In genomic region chr9:120852572-120852971, GRCm38 (mm10) we compare ENCODE assay signal across 9 mouse cellular contexts.
DNase-seq lines count a peak whose midpoint lies in the region; ATAC-seq lines count a peak whose summit lies in the region.
"Had no signal": no experiment of that assay in that cellular context is flagged by ENCODE, and none has a peak within 500 bp of the region (broad histone marks: within the 10 kb centered on the region; RNA-seq: fewer than 3 reads in every experiment).

No protein-coding gene starts in this region.

- no peaks in the 10 kb centered on the region for H3K36me3 ChIP-seq in hindbrain, embryonic 10.5 days
- H3K36me3 ChIP-seq in hindbrain, embryonic 11.5 days (ENCODE audit: control insufficient read depth, insufficient read depth, low read length), result no peaks in the 10 kb centered on the region
- H3K36me3 ChIP-seq: embryonic facial prominence, embryonic 12.5 days had no signal

- peak overlapping the region; percentile 67 for H3K27ac ChIP-seq in hindbrain, embryonic 10.5 days
- H3K27ac ChIP-seq in hindbrain, embryonic 11.5 days (ENCODE audit: low read depth, low read length), result no peak overlapping the region
- H3K27ac ChIP-seq: embryonic facial prominence, embryonic 12.5 days had no signal

- peaks cover 26% of the 10 kb centered on the region for H3K4me1 ChIP-seq in hindbrain, embryonic 10.5 days (replicated peaks)
- no peaks in the 10 kb centered on the region for H3K4me1 ChIP-seq in hindbrain, embryonic 11.5 days (replicated peaks; ENCODE audit: control insufficient read depth, insufficient read depth, low read length)

- H3K4me3 ChIP-seq in hindbrain, embryonic 10.5 days, result no peak overlapping the region
- no peak overlapping the region for H3K4me3 ChIP-seq in hindbrain, embryonic 11.5 days (ENCODE audit: low read depth, low read length)
- H3K4me3 ChIP-seq: embryonic facial prominence, embryonic 12.5 days had no signal

- DNase-seq in hindbrain, embryonic 10.5 days (ENCODE audit: low spot score), result no peak
- no peak for DNase-seq in hindbrain, embryonic 11.5 days (ENCODE audit: low spot score)
- peak; percentile 73 for DNase-seq in Muller cell, postnatal 12 days (ENCODE audit: inconsistent ontology term)
- peak; percentile 68 to 84 for DNase-seq in heart, adult 9 months (ENCODE audit: low spot score in 2 of 2)
- DNase-seq in kidney, adult 9 months, result peak; percentile 46
- DNase-seq in thymus, postnatal 4 days, result no peak
- DNase-seq in spleen, postnatal 36 days (ENCODE audit: low spot score in 2 of 2), result no peak
- DNase-seq in left cerebral cortex, adult 11 months (ENCODE audit: low spot score), result no peak

- no peaks in the 10 kb centered on the region for H3K27me3 ChIP-seq in hindbrain, embryonic 10.5 days (ENCODE audit: insufficient read depth, poor library complexity, severe bottlenecking)
- H3K27me3 ChIP-seq in hindbrain, embryonic 11.5 days (ENCODE audit: control insufficient read depth, insufficient read depth, low read length), result no peaks in the 10 kb centered on the region
- H3K27me3 ChIP-seq: embryonic facial prominence, embryonic 12.5 days had no signal

- no peak overlapping the region for H3K9ac ChIP-seq in hindbrain, embryonic 11.5 days (ENCODE audit: low read depth, low read length)
- H3K9ac ChIP-seq: embryonic facial prominence, embryonic 12.5 days had no signal

- no peaks in the 10 kb centered on the region for H3K9me3 ChIP-seq in hindbrain, embryonic 10.5 days
- H3K9me3 ChIP-seq in hindbrain, embryonic 11.5 days (ENCODE audit: control insufficient read depth, low read length), result no peaks in the 10 kb centered on the region
- H3K9me3 ChIP-seq: embryonic facial prominence, embryonic 12.5 days had no signal

- no peak for ATAC-seq in hindbrain, embryonic 11.5 days (ENCODE audit: low FRiP score)

- no peak overlapping the region for H3K4me2 ChIP-seq in hindbrain, embryonic 11.5 days (replicated peaks; ENCODE audit: low read depth, low read length)
- H3K4me2 ChIP-seq: embryonic facial prominence, embryonic 12.5 days had no signal

- WGBS in hindbrain, embryonic 10.5 days, result 67% methylated on average over 6 of the region's 6 CpGs
- 70% methylated on average over 6 of the region's 6 CpGs for WGBS in hindbrain, embryonic 11.5 days

Comparison
In these comparisons a context has a peak if more than half of its experiments do, and no peak if none do; other contexts are left out.
1. DNase-seq: peak in Muller cell, postnatal 12 days (single experiment), heart, adult 9 months (2 of 2) and kidney, adult 9 months (single experiment); none in hindbrain, embryonic 10.5 days (single experiment), hindbrain, embryonic 11.5 days (single experiment), thymus, postnatal 4 days (single experiment), spleen, postnatal 36 days (0 of 2) and left cerebral cortex, adult 11 months (single experiment).